Mouse (Mus musculus) embryonic fibroblast, embryonic 13.5 days (primary cell): ENCODE data around the gene Me3.

Source experiments
- CTCF ChIP-seq: IDR thresholded peaks from 2 replicates; pipeline ENCODE4 v1.5.1; 2011; ENCODE audit warnings: mild to moderate bottlenecking, control low read depth, low read length, moderate library complexity, borderline replicate concordance; ENCODE audit not compliant: insufficient read depth
- POLR2A ChIP-seq: IDR thresholded peaks from 2 replicates; pipeline ENCODE4 v1.6.1; 2011; ENCODE audit warnings: low read depth, mild to moderate bottlenecking, control low read depth, low read length, moderate library complexity

- TF ChIP-seq CTCF (no peak), POLR2A (no peak)
Measured at GRCm38 (mm10) chr7:89809400-89809799, 177.2 kb downstream of the Me3 start.
